Mouse (Mus musculus): Measurements from ENCODE around the gene Hdhd3. TPM values are rescaled to one million over a fixed set of nuclear protein-coding genes. Genes with fewer than 3 reads are reported as not detected.

Hdhd3 gene
- 11.5 and 12.4 TPM in 2 replicates for polyA plus RNA-seq (2012; rRNA removed)

DNA sequence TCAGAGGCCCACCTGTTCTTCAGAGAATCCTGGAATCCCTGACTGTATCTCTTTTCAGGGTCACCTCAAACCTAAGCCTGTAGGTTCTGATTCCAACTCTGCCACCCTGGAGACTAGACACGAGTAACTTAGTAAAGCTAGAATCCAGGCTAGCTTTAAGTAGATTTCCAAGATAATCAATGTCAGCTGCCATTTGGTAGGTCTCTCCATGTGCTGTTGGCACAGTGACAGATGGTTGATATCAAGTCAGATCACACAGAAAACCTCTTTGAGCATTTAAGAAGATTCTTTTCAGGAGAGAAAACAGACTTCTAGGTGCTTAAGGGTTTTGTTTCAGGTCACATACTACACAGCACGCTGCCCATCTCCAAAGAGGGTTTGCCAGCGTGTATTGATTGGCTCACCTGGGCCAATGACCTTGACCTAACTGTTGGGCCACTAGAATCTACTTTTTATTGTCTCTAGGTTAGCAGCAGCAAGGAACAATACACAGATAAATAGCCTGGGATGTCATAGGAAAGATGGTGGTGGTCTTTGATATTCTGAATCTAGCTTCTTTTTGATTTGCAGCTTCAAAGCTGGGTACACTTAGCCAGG is at the start of gene Hdhd3:
Gene Hdhd3 (minus strand): TSS at position 94 of the 597 bp plus-strand sequence.

DNA sequence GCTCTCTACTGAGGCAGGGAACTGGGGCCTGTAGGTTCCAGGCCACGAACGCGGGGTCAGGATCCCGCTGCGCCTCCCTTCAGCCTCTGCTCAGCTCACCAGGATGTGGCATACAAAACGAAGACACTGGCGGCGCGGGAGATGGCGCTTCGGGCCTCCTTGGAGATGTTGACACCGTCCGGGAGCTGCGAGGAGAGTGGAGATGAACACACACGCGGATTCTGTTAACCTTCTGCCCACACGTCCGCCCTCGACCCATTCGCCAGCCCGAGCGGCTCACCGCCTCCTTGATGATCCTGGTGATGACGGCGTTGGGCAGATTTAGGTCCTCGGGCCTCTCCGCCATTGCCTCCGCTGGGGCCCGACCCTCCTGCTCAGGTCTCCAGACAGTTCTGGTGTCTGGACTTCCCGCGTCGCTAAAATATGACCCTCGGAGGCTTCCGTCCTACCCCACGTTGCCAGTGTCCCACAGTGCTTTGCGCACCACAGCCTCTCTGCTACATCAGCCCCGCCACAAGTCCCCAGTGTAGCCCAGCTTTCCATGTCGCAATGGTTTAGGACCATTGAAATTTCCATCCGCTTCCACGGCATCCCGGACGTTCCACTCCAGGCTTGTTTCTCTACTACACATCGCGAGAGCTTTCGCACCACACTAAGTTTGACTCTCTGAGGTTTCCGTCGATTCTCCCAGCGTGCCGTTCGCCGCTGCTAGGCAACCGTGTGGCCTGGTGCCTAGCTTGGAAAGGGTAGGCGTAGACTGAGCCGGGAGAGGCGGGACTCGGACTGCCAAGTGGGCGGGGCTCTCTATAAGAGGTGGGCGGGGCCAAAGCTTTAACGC is 21.6 kb upstream of the Hdhd3 start, which contains the start of the genes Pole3 and 4933430I17Rik:
Gene Pole3 (minus strand): TSS at position 418 of the 838 bp plus-strand sequence.
Gene 4933430I17Rik (plus strand): TSS at position 719 of the 838 bp plus-strand sequence.

DNA sequence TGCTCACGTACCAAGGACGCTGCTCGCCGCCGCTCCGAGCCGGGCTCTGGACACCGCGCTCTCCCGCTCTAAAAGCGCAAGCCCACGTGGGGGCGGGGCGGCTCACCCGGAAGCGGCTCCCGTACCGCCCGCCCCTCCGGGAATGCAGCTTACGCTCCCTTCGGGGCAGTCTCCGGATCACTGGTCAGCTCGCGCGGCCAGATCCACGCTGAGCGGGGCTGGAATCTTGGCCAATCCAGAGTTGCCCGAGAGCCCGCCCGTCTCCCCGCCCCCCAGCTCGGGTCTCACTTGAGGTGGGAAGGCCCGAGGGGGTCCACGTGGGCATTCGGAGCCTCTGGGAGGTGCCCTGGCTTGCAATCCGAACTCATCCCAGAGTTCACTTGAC is 16.6 kb upstream of the Hdhd3 start, which contains the start of gene Alad:
Gene Alad (minus strand): TSS at position 70 of the 385 bp plus-strand sequence.

DNA sequence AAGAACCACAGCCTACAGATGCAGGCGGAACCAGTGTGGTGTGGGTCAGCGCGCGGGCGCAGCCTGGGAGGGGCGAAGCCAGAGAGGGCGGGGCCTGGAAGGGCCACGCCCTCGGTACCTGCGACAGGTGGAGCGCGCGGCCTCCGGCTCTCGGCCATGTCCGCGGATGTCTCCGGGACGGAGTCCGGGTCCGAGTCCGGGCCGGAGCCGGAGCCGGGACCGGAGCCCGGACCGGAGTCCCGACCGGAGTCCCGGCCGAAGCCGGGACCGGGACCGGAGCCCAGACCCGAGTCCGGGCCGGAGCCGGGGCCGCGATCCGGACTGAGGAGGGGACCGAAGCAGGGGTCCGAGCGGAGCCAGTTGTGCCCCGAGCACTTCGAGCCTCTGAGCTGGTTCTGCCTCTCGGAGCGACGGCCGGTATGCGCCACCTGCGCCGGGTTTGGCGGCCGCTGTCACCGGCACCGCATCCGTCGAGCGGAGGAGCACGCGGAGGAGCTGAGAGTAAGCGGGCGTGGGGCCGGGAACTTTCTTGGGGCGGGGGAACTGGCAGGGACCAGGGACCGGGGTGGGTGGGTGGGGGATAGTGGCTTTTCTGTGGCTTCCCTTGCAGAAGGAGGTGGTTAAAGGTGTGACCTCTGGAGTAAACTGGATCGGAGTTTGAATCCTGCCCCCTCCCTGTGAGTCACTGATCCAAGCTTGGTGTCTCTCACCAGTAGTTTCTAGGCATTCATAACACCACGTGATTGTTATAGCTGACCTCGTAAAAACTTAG is 23.1 kb downstream of the Hdhd3 start, which contains the start of gene Bspry:
Gene Bspry (plus strand): TSS at position 117 of the 772 bp plus-strand sequence.

DNA sequence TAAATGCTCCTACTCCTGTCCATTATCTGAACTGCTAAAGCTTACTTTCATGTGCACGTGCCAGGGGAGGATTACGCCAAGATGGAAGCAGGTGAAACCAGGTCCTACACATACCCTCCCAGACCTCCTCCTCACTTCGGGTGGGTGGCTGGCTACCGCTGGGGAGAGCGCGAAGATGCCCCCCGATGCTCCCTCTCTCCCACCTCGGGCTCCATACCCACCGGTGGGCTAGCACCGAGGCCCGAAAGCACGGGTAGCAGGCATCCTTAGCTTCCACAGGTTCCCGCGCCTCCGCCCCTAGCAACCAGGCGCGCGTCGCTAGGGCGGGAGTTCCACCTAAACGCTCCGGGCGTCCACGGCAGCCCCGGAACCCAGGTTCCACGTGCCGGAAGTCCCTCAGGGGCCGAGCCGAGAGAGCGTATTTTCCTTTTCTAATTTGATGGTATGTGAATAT is 32.6 kb downstream of the Hdhd3 start, which contains the start of gene Wdr31:
Gene Wdr31 (minus strand): TSS at position 299 of the 454 bp plus-strand sequence.

Other genes starting within 250 kb of the Hdhd3 start
- 10.7 and 13.0 TPM in 2 replicates for gene Slc31a2, start 240.9 kb downstream of the Hdhd3 start, polyA plus RNA-seq (2012; rRNA removed)
- 12.3 and 14.7 TPM in 2 replicates for gene Fkbp15, start 142.9 kb downstream of the Hdhd3 start, polyA plus RNA-seq (2012; rRNA removed)
- gene Slc31a1, start 142.7 kb downstream of the Hdhd3 start, polyA plus RNA-seq (2012; rRNA removed): 47.5 and 50.3 TPM in 2 replicates
- gene Cdc26, start 94.8 kb downstream of the Hdhd3 start, polyA plus RNA-seq (2012; rRNA removed): 38.3 and 38.5 TPM in 2 replicates
- 5.7 and 5.8 TPM in 2 replicates for gene Prpf4, start 94.7 kb downstream of the Hdhd3 start, polyA plus RNA-seq (2012; rRNA removed)
- gene Rnf183, start 68.2 kb downstream of the Hdhd3 start, polyA plus RNA-seq (2012; rRNA removed): not detected in 2 replicates
- gene Wdr31, start 32.6 kb downstream of the Hdhd3 start, polyA plus RNA-seq (2012; rRNA removed): 0.37 and 0.41 TPM in 2 replicates
- gene Bspry, start 23.4 kb downstream of the Hdhd3 start, polyA plus RNA-seq (2012; rRNA removed): 0.19 and 0.26 TPM in 2 replicates
- 130 and 133 TPM in 2 replicates for gene Alad, start 16.5 kb upstream of the Hdhd3 start, polyA plus RNA-seq (2012; rRNA removed)
- gene Pole3, start 21.6 kb upstream of the Hdhd3 start, polyA plus RNA-seq (2012; rRNA removed): 19.8 and 20.6 TPM in 2 replicates
- 0.06 and 0.09 TPM in 2 replicates for gene 4933430I17Rik, start 21.9 kb upstream of the Hdhd3 start, polyA plus RNA-seq (2012; rRNA removed)
- gene Rgs3, start 56.4 kb upstream of the Hdhd3 start, polyA plus RNA-seq (2012; rRNA removed): 5.3 and 5.4 TPM in 2 replicates

Data from liver, embryonic 18 days (tissue).